Mouse (Mus musculus) hindbrain, embryonic 10.5 days (tissue): ENCODE results near the gene Tnnc2. TPM values are rescaled to one million over a fixed set of nuclear protein-coding genes. Genes with fewer than 3 reads are reported as not detected.
A peak's percentile ranks its signal among the peaks of the same experiment; 100 is the strongest.

Experiments used
- DNase-seq: peaks from one replicate; pipeline ENCODE4 v3.0.0-alpha.2; 2017; ENCODE audit warnings: low spot score
- H3K27ac ChIP-seq: fragments of 300-500 bp; sonication (generic); 2 replicates; pipeline ENCODE4 v1.5.1; 2016; ENCODE audit warnings: mild to moderate bottlenecking, moderate library complexity
- H3K27me3 ChIP-seq: fragments of 300-500 bp; sonication (generic); 2 replicates; pipeline ENCODE4 v1.6.1; 2016; ENCODE audit warnings: mild to moderate bottlenecking; ENCODE audit not compliant: poor library complexity, insufficient read depth, severe bottlenecking
- H3K36me3 ChIP-seq: fragments of 300-500 bp; sonication (generic); 2 replicates; pipeline ENCODE4 v1.6.1; 2016; ENCODE audit warnings: mild to moderate bottlenecking, moderate library complexity
- H3K4me1 ChIP-seq: fragments of 300-500 bp; sonication (generic); replicated peaks from 2 replicates; pipeline ENCODE4 v1.6.1; 2016; ENCODE audit warnings: mild to moderate bottlenecking
- H3K4me3 ChIP-seq: fragments of 300-500 bp; sonication (generic); 2 replicates; pipeline ENCODE4 v1.5.1; 2016; ENCODE audit warnings: mild to moderate bottlenecking, moderate library complexity
- H3K9me3 ChIP-seq: fragments of 300-500 bp; sonication (generic); 2 replicates; pipeline ENCODE4 v1.6.1; 2016; ENCODE audit warnings: mild to moderate bottlenecking, moderate library complexity
- WGBS: fragments of 180-500 bp; shearing (Covaris S2); methylation state at CpG from one replicate; pipeline ENCODE4 v1.1.7; 2016; 5-methylcytosine and 5-hydroxymethylcytosine counted together
- polyA plus RNA-seq: library from polyadenylated mRNA; unstranded; fragments of >200 nt; fragmentation: Nextera tagmentation; extraction: Ambion mirVana; gene quantifications from 2 replicates; pipeline ENCODE4 v1.2.1, GENCODE M21; 2016

Tnnc2 gene
- polyA plus RNA-seq, 1 experiment from 2014 or later, result not detected

DNA sequence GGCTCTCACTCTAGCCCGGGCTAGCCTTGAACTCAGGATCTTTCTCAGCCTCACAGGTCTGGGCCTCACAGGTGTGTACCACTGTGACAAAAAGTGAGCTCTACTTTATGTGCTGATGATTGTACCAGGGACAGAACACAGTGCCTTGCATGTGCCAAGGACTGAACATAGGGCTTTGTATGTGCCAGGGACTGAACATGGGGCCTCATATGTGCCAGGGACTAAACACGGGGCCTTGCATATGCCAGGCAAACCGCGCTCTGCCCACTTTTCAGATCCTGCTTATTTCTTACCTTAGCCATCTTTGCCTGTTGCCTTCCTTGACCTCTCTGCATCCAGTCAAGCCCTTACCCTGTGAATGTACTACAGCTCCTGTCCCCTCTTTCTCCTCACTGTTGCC lies 17.8 kb downstream of the Tnnc2 start:
- no peak overlapping the region for H3K27ac ChIP-seq
- 95% methylated on average over 4 of the region's 4 CpGs for WGBS
- H3K4me3 ChIP-seq, result no peak overlapping the region
- peaks cover 93% of the 10 kb centered on the region for H3K36me3 ChIP-seq
- H3K4me1 ChIP-seq, result no peaks in the 10 kb centered on the region
- H3K27me3 ChIP-seq, result no peaks in the 10 kb centered on the region
- H3K9me3 ChIP-seq, result no peaks in the 10 kb centered on the region
- DNase-seq, result no peak

DNA sequence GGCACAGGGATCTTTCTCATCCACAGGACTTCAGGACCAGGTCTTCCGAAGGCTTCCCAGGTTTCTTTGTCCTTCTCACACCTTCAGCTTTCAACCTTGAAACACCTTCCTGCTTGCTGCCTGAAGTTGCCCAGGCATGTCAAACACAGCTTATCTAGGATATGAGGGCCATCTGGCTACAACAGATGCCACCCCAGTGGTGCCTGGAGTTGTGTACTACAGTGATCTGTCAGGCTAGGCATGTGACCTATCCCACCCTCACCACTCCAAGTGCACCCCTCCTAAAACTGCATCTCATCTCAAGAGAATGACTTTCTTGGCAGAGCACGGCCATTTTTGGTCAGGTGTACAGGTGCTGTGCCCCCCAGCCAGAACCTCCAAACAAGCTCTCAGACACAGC lies 18.3 kb downstream of the Tnnc2 start:
- Histone ChIP-seq H3K9me3 (no peaks in the 10 kb centered on the region), H3K27ac (no peak overlapping the region), H3K4me1 (no peaks in the 10 kb centered on the region), H3K4me3 (no peak overlapping the region), H3K36me3 (peaks cover 93% of the 10 kb centered on the region), H3K27me3 (no peaks in the 10 kb centered on the region)
- no peak for DNase-seq
- 90% methylated on average over 2 of the region's 2 CpGs for WGBS

DNA sequence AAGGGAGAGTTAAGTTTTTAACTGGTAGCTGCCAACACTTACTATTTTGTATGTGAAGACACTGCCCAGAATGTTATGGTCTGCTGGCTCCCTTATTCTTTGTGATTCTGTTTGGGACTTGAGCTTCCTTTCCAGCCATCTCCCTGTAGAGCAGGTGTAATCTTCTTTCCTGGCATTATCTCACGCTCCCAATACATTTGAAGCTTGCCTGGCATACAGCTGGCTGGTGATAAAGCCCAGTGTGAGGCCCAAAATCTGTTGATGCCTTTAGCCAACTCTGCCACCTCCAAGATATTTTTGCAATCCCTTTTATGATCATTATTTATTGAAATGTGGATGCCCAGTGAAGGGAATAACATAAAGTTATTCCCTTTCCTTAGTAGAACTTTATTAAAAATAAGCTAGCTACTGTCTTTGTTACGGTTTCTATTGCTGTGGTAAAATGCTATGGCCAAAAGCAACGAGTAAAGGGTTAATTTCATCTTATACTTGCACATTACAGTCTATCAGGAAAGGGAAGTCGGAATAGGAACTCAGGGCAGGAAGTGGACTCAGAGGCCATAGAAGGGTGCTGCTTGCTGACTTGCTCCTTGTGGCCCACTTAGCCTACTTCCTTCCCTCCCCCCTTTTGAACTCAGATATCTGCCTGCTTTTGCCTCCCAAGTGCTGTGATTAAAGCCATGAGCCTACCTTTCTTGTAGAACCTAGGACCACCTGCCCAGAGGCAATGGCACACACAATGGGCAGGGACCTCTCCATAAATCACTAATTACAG lies 19.5 kb downstream of the Tnnc2 start:
- Histone ChIP-seq H3K36me3 (peaks cover 93% of the 10 kb centered on the region), H3K27ac (no peak overlapping the region), H3K4me3 (no peak overlapping the region), H3K4me1 (no peaks in the 10 kb centered on the region), H3K27me3 (no peaks in the 10 kb centered on the region), H3K9me3 (no peaks in the 10 kb centered on the region)
- 92% methylated on average over 4 of the region's 4 CpGs for WGBS
- no peak for DNase-seq

DNA sequence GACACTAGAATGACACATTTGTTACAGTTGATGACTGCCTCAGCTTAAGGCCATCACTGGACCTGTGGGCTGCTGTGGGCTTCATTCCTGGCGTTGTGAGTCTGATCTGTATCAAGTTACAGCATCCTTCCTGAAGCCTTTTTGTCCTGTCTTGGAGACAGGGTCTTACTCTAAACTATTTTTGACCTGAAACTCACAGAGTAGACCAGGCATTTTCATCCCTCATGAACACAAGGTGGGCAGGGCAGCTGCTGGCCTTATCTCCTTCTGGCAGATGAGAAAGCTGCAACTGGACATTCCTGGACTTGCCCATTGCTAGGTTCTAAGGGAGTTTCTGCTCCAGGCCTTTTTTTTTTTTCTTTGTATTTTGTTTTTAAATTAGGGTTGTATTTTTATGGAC lies 21.1 kb downstream of the Tnnc2 start:
- WGBS, result 67% methylated on average over 1 of the region's 1 CpGs
- Histone ChIP-seq H3K36me3 (peaks cover 100% of the 10 kb centered on the region), H3K27ac (no peak overlapping the region), H3K4me1 (no peaks in the 10 kb centered on the region), H3K27me3 (no peaks in the 10 kb centered on the region), H3K9me3 (no peaks in the 10 kb centered on the region), H3K4me3 (no peak overlapping the region)
- DNase-seq, result no peak

DNA sequence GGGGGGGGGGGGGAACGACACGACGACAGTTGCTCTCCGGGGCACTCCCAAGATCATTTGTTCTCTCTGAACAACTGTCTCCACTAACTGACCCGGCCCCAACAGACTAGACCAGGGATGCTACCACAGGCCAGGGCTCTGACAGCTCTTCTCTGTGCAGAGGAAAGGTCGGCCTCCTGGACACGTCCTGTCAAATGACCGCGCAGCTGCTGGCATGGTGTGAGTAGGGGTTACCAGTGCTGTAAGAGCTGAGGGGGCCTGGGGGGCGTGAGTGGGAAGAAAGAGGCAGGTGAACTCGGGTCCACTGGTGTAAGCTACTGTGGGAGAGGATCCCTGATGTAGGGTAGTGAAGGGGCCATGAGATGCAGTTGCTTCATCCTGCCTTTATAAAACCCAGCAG lies 21.9 kb downstream of the Tnnc2 start:
- H3K9me3 ChIP-seq, result no peaks in the 10 kb centered on the region
- no peak for DNase-seq
- no peaks in the 10 kb centered on the region for H3K4me1 ChIP-seq
- H3K36me3 ChIP-seq, result peaks cover 100% of the 10 kb centered on the region
- no peaks in the 10 kb centered on the region for H3K27me3 ChIP-seq
- WGBS, result 92% methylated on average over 11 of the region's 11 CpGs
- no peak overlapping the region for H3K4me3 ChIP-seq
- no peak overlapping the region for H3K27ac ChIP-seq

DNA sequence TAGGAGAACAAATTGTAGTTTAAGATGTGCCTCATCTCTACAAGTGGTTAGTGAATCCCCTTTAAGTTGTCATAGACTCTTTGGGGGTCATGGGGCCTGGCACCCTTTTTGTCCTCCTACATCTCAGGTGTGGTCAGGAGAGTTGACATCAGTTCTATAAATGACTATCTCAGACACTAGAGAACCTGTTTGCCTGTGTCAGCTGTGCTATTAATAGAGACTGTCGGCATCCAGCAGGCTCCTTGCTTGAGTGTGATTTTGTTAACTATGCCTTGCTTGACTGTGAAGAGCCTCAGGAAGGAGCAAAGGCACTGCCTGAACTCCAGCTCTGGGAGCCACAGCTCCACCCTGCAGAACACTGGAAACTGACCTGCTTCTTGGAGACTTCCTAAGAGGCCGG lies 25.0 kb downstream of the Tnnc2 start:
- Histone ChIP-seq H3K4me3 (no peak overlapping the region), H3K9me3 (no peaks in the 10 kb centered on the region), H3K27ac (no peak overlapping the region), H3K27me3 (no peaks in the 10 kb centered on the region), H3K4me1 (no peaks in the 10 kb centered on the region), H3K36me3 (peaks cover 100% of the 10 kb centered on the region)
- 87% methylated on average over 2 of the region's 2 CpGs for WGBS
- DNase-seq, result no peak

DNA sequence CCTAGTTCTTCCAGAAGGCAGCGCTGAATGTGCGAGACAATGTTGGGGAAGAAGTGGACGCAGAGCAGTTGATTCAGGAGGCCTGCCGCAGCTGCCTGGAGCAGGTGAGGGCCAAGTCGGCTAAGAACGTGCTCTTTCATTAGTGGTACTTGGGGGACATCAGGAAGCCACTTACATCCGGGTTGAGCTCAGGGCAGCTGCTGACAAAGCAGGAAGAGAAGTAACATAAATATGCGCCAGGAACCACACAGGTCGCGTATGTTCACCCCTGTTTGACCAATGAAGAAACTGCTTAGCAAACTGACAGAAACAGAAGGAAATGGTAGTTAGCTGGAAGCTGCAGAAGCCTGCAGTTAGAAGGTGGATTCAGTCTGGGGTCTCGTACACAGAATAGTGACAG lies 25.7 kb downstream of the Tnnc2 start:
- Histone ChIP-seq H3K36me3 (peaks cover 99% of the 10 kb centered on the region), H3K4me1 (no peaks in the 10 kb centered on the region), H3K27me3 (no peaks in the 10 kb centered on the region), H3K27ac (no peak overlapping the region), H3K4me3 (no peak overlapping the region), H3K9me3 (no peaks in the 10 kb centered on the region)
- WGBS, result 89% methylated on average over 11 of the region's 11 CpGs
- no peak for DNase-seq

DNA sequence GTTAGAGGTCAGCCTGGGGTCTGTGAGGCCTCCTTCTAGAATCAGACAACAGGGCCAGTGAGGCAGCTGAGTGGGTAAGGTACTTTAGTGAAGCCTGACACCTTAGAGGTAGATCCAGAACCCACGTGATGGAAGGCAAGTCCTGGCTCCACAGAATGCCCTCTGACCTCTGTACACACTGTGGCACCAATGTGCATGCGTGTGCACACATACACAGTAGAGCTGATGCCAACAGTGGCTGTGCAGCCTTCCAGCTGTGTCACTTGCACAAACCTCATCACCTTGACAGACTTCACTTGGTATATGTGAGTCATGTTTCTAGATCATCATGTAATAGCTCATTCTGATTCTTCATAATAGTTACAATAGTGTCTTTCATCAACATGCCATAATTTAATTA lies 27.3 kb downstream of the Tnnc2 start:
- WGBS, result 92% methylated on average over 2 of the region's 2 CpGs
- H3K27me3 ChIP-seq, result no peaks in the 10 kb centered on the region
- H3K4me3 ChIP-seq, result no peak overlapping the region
- DNase-seq, result no peak
- no peaks in the 10 kb centered on the region for H3K9me3 ChIP-seq
- peaks cover 99% of the 10 kb centered on the region for H3K36me3 ChIP-seq
- H3K27ac ChIP-seq, result no peak overlapping the region
- 0 out of 2 replicates have a peak, but pooled peaks cover 1% of the 10 kb centered on the region for H3K4me1 ChIP-seq

DNA sequence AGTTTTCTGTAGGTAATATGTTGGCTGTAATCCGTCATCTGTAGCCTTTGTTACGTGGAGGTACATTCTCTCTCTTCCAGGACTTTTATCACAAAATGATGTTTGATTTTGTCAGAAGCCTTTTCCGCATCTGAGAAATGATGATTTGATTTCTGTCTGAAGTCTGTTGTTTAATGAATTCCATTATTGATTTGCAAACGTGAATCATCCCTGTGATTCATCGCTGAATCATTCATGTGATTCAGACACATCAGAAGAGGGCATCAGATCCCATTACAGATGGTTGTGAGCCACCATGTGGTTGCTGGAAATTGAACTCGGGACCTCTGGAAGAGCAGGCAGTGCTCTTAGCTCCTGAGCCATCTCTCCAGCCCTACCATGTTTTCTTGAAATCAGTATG lies 30.8 kb downstream of the Tnnc2 start:
- peaks cover 67% of the 10 kb centered on the region for H3K36me3 ChIP-seq

DNA sequence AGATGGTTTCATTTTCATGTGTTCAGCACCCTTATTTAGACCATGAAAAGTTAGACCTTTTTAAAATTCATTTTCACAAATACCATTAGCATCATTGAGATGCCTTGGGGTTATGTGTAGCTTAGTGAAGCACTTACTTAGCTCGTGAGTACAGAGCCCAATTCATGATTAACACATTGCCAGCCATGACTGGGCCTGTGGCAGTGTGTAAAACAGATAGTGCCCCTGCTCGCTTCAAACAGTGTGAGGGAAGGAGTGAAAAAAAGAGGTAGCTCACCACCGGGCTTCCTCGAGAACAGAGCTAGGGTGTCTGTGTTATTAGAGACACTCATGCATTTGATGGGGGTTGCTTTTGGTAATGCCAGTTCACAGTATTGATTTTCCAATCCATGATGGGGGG lies 31.6 kb downstream of the Tnnc2 start:
- no peaks in the 10 kb centered on the region for H3K27me3 ChIP-seq
- H3K36me3 ChIP-seq, result peaks cover 59% of the 10 kb centered on the region
- WGBS, result 86% methylated on average over 4 of the region's 4 CpGs
- DNase-seq, result no peak
- H3K4me3 ChIP-seq, result no peak overlapping the region
- peaks cover 20% of the 10 kb centered on the region for H3K4me1 ChIP-seq
- H3K9me3 ChIP-seq, result no peaks in the 10 kb centered on the region
- no peak overlapping the region for H3K27ac ChIP-seq

More for the DNA sequence above, 30.8 kb downstream of the Tnnc2 start:
- Histone ChIP-seq H3K9me3 (no peaks in the 10 kb centered on the region), H3K4me1 (peaks cover 20% of the 10 kb centered on the region), H3K27me3 (no peaks in the 10 kb centered on the region), H3K27ac (no peak overlapping the region), H3K4me3 (no peak overlapping the region)
- 88% methylated on average over 6 of the region's 6 CpGs for whole genome bisulfite sequencing
- no peak for DNase-seq

DNA sequence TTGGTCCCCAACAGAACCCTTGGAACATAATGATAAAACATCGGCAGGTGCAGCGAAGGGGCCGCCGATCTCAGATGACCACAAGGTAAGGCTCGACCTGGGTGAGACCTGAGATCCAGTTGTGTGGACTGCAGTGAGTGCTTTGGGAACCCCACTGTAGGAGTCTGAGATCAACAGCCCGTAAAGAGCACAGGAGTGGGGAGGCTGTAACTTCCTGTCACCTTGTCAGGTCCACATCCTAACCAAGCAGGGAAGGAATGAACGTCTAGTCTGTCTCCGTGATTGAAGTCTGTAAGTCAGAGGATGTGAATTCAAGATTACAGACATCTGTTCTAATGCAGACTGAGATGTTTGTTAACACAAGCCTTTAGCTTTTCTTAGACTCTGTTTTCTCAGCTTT lies 33.1 kb downstream of the Tnnc2 start:
- WGBS, result 60% methylated on average over 8 of the region's 8 CpGs
- Histone ChIP-seq H3K9me3 (no peaks in the 10 kb centered on the region), H3K27ac (peak overlapping the region; percentile 95), H3K4me3 (peak overlapping the region; percentile 88), H3K36me3 (peaks cover 44% of the 10 kb centered on the region), H3K27me3 (no peaks in the 10 kb centered on the region), H3K4me1 (peaks cover 20% of the 10 kb centered on the region)
- DNase-seq, result no peak

DNA sequence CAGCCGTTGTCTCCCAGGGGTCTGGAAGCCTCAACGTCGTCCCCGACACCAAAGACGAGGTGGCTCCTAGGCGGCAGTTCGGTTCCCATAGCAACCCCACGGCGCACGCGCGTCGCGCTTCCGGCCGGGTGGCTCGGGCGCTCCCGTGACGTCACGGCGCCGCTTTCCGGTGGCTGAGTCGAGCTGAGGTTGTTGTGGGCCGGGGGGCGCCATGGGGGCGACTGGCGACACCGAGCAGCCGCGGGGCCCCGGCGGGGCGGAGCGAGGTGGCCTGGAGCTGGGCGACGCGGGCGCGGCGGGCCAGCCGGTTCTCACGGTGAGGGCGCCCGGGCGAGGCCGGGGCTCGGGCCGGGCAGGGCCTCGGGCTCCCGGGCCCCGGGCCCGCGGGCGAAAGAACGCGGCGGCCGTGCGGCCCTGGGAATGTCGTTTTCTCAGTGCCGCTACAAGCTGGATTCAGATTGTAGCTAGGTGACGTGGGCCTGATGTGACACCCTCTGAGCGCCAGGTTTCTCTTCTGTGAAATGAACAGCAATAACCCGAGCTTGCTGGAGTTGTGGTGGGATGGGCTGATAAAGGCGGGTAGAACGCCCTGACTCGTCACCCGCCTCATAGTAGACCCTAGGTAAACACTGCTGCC lies 33.8 kb downstream of the Tnnc2 start, which contains the start of the genes Wfdc3 and Dnttip1:
TSS of gene Wfdc3 (minus strand) at position 89 of the 637 bp plus-strand sequence.
TSS of gene Dnttip1 (plus strand) at position 141 of the 637 bp plus-strand sequence.
- Histone ChIP-seq H3K4me3 (peak within 1 kb of the TSS; percentile 88), H3K9me3 (no peaks in the 10 kb centered on the region), H3K27ac (peak within 1 kb of the TSS; percentile 95), H3K4me1 (peaks cover 20% of the 10 kb centered on the region), H3K36me3 (peaks cover 37% of the 10 kb centered on the region), H3K27me3 (no peaks in the 10 kb centered on the region)
- DNase-seq, result peak; percentile 94
- WGBS, result under 1% methylated on average over 70 of the region's 70 CpGs

DNA sequence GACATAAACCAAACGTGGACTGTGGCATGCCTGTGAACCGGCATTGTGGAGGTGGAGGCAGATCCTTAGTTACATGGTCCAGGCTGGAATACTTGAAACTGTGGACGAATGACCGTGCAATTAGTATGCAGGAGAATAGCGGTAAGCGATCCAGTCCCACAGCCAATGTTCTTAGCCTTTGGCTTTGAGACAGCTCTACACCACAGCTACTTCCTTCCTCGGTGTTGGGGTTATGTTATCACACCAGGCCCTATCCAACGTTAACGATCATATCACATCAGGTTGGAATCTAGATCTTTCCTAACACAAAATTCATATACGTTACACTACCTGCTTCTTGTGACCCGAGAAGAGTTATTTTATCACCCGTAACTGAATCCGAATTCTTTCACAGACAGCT lies 34.8 kb downstream of the Tnnc2 start:
- Histone ChIP-seq H3K27ac (peak overlapping the region; percentile 95; the same call in 1 of the 2 replicates), H3K4me1 (peaks cover 20% of the 10 kb centered on the region), H3K27me3 (no peaks in the 10 kb centered on the region), H3K9me3 (no peaks in the 10 kb centered on the region), H3K36me3 (peaks cover 27% of the 10 kb centered on the region), H3K4me3 (peak overlapping the region; percentile 88)
- no peak for DNase-seq
- WGBS, result 75% methylated on average over 13 of the region's 13 CpGs
